Mouse (Mus musculus): ENCODE measurements around the gene Sec14l3.
A peak's percentile ranks its signal among the peaks of the same experiment; 100 is the strongest.

Gene Sec14l3

GRCm38 (mm10) chr11:4060866-4061575 lies 3.6 kb upstream of the Sec14l3 start:
- DNase-seq, result peak; percentile 24

GRCm38 (mm10) chr11:4062523-4062922 lies 2.1 kb upstream of the Sec14l3 start:
- no peak for DNase-seq

- DNase-seq, result no peak
These were observed 1.7 kb upstream of the Sec14l3 start for GRCm38 (mm10) chr11:4062981-4063380.

GRCm38 (mm10) chr11:4069664-4070063 lies 5.0 kb downstream of the Sec14l3 start:
- DNase-seq, result no peak

- DNase-seq, result no peak
These were observed 12.0 kb downstream of the Sec14l3 start for GRCm38 (mm10) chr11:4076633-4077032.

- no peak for DNase-seq
These were observed 13.8 kb downstream of the Sec14l3 start for GRCm38 (mm10) chr11:4078267-4078933.

- peak; percentile 55 for DNase-seq
These were observed 15.6 kb downstream of the Sec14l3 start for GRCm38 (mm10) chr11:4080219-4080618.

GRCm38 (mm10) chr11:4083316-4084078 lies 18.9 kb downstream of the Sec14l3 start:
- peak; percentile 55 for DNase-seq

- no peak for DNase-seq
These were observed 21.6 kb downstream of the Sec14l3 start for GRCm38 (mm10) chr11:4086246-4086645.

GRCm38 (mm10) chr11:4087267-4087666 lies 22.6 kb downstream of the Sec14l3 start:
- DNase-seq, result no peak

- peak; percentile 47 for DNase-seq
These were observed 29.1 kb downstream of the Sec14l3 start for GRCm38 (mm10) chr11:4093459-4094377.

- DNase-seq, result peak; percentile 73
These were observed 29.9 kb downstream of the Sec14l3 start for GRCm38 (mm10) chr11:4094378-4095170.

GRCm38 (mm10) chr11:4095171-4096053 lies 30.8 kb downstream of the Sec14l3 start, which contains the start of gene Mtfp1:
Gene Mtfp1, minus strand, starts transcription at chr11:4095445.
- DNase-seq, result peak; percentile 62

GRCm38 (mm10) chr11:4096054-4096984 lies 31.7 kb downstream of the Sec14l3 start:
- peak; percentile 99 for DNase-seq

GRCm38 (mm10) chr11:4097091-4097621 lies 32.5 kb downstream of the Sec14l3 start:
- DNase-seq, result no peak

- no peak for DNase-seq
These were observed 33.5 kb downstream of the Sec14l3 start for GRCm38 (mm10) chr11:4098120-4098519.

GRCm38 (mm10) chr11:4098816-4099215 lies 34.2 kb downstream of the Sec14l3 start:
- DNase-seq, result no peak

- DNase-seq, result no peak
These were observed 34.8 kb downstream of the Sec14l3 start for GRCm38 (mm10) chr11:4099447-4099846.

GRCm38 (mm10) chr11:4101851-4102250 lies 37.2 kb downstream of the Sec14l3 start:
- no peak for DNase-seq

Measured in right cerebral cortex, postnatal 25 days (tissue).